Mouse (Mus musculus): ENCODE results near the gene Adi1.

- peak; percentile 79; the same call in 1 of the 2 replicates for TF ChIP-seq POLR2A (IDR thresholded peaks at IDR 0.05; ENCODE audit: borderline replicate concordance, extremely low read depth, low read depth, low read length)
- no peak for TF ChIP-seq CTCF (IDR thresholded peaks at IDR 0.05; ENCODE audit: insufficient read depth, low read length)
Measured at GRCm38 (mm10) chr12:28635535-28636476, 39.2 kb upstream of the Adi1 start, which contains the start of gene Rps7.

Data from lung, adult 2 months (tissue).